8 mouse cellular contexts compared by ENCODE assay signal in the genomic region with DNA sequence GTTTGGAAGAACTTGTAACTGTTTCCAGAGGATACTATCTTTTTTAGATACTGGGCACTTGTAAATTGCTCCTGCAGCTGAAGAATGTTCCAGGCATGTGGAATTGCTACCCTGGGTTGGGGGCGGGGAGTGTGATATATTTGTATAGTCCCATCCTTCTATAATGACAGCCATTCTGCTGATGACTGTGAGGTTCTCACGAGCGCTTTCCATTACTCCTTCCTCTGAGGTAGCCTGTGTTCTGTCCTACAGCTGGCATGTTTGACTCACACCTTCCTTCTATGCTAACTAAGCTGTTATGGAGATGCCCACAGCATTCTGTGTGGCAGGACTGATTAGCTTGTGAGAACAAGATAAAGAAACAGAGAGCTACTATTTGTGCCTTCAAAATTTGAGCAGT.
DNase-seq lines count a peak whose midpoint lies in the region; ATAC-seq and TF ChIP-seq lines count a peak whose summit lies in the region.
"Not testable (repeated sequence)": the region's sequence is repeated elsewhere in the genome, so short reads cannot be mapped to it uniquely, and the experiment has no call there.

No protein-coding gene starts in this region.

- H3K9ac ChIP-seq in heart, embryonic 11.5 days (ENCODE audit: low read depth, low read length); heart, embryonic 12.5 days; heart, embryonic 14.5 days (ENCODE audit: low read length); heart, embryonic 16.5 days (ENCODE audit: low read length); heart, postnatal 0 days (replicated peaks; ENCODE audit: low read depth, low read length); lung, embryonic 14.5 days: not testable (repeated sequence)

- H3K27ac ChIP-seq in heart, embryonic 11.5 days (ENCODE audit: low read depth, low read length); heart, embryonic 12.5 days (ENCODE audit: poor library complexity, severe bottlenecking); heart, embryonic 14.5 days (replicated peaks in 1 of 2; ENCODE audit: control insufficient read depth in 1 of 2, insufficient read depth in 1 of 2, low read depth in 2 of 2, low read length in 2 of 2); heart, embryonic 16.5 days (ENCODE audit: low read length); heart, postnatal 0 days (ENCODE audit: low read depth); lung, embryonic 14.5 days (ENCODE audit: low read depth): not testable (repeated sequence)

- H3K9me3 ChIP-seq in heart, embryonic 11.5 days (replicated peaks; ENCODE audit: control insufficient read depth, low read length); heart, embryonic 12.5 days (replicated peaks); heart, embryonic 14.5 days (ENCODE audit: control insufficient read depth, low read length); heart, embryonic 16.5 days (replicated peaks; ENCODE audit: control insufficient read depth, low read length); heart, postnatal 0 days (replicated peaks; ENCODE audit: control insufficient read depth, low read length); lung, embryonic 14.5 days (ENCODE audit: low read depth, low read length): not testable (repeated sequence)

- H3K4me2 ChIP-seq in heart, embryonic 11.5 days; heart, embryonic 12.5 days; heart, embryonic 14.5 days (ENCODE audit: low read length); heart, embryonic 16.5 days (ENCODE audit: low read depth, low read length); heart, postnatal 0 days (ENCODE audit: low read depth, low read length); lung, embryonic 14.5 days: not testable (repeated sequence)

- not testable (repeated sequence) for TF ChIP-seq CTCF in heart, postnatal 0 days (IDR thresholded peaks at IDR 0.05; ENCODE audit: low read depth); lung, embryonic 14.5 days (IDR thresholded peaks at IDR 0.05; ENCODE audit: low read depth)

- not testable (repeated sequence) for H3K27me3 ChIP-seq in heart, embryonic 11.5 days (ENCODE audit: control insufficient read depth, insufficient read depth, low read length); heart, embryonic 12.5 days (replicated peaks); heart, embryonic 14.5 days (ENCODE audit: control insufficient read depth, insufficient read depth, low read length); heart, embryonic 16.5 days (ENCODE audit: control insufficient read depth, insufficient read depth, low read length); heart, postnatal 0 days (ENCODE audit: control insufficient read depth, insufficient read depth, low read length); lung, embryonic 14.5 days (ENCODE audit: insufficient read depth, low read length)

- DNase-seq in heart, postnatal 0 days (ENCODE audit: low spot score); lung, embryonic 14.5 days: not testable (repeated sequence)
- DNase-seq in heart, postnatal 4 days = peak; percentile 6

- not testable (repeated sequence) for H3K36me3 ChIP-seq in heart, embryonic 11.5 days (ENCODE audit: control insufficient read depth, insufficient read depth, low read length); heart, embryonic 12.5 days; heart, embryonic 14.5 days (ENCODE audit: control insufficient read depth, insufficient read depth, low read length); heart, embryonic 16.5 days (ENCODE audit: control insufficient read depth, insufficient read depth); heart, postnatal 0 days (replicated peaks; ENCODE audit: control insufficient read depth, insufficient read depth, low read length); lung, embryonic 14.5 days (ENCODE audit: insufficient read depth)

- peak; percentile 86 for ATAC-seq in frontal cortex, adult (ENCODE audit: low TSS enrichment)
- peak; percentile 59 for ATAC-seq in heart, embryonic 11.5 days (replicated peaks; ENCODE audit: insufficient number of reproducible peaks, low FRiP score, low TSS enrichment)
- peak; percentile 53; the same call in 1 of the 2 replicates for ATAC-seq in heart, embryonic 12.5 days (ENCODE audit: insufficient number of reproducible peaks, low FRiP score)
- peak; percentile 54; the same call in 1 of the 2 replicates for ATAC-seq in heart, embryonic 14.5 days (ENCODE audit: insufficient number of reproducible peaks, insufficient read depth, low FRiP score, low read depth)
- peak; percentile 55 for ATAC-seq in heart, embryonic 16.5 days (replicated peaks; ENCODE audit: extremely low read depth, insufficient read depth, low FRiP score)
- ATAC-seq in heart, postnatal 0 days (ENCODE audit: insufficient read depth, low read depth) = peak; percentile 69
- peak; percentile 60; the same call in 1 of the 2 replicates for ATAC-seq in lung, embryonic 14.5 days (ENCODE audit: insufficient read depth)

- TF ChIP-seq EP300 in heart, postnatal 0 days (IDR thresholded peaks at IDR 0.05; ENCODE audit: low read depth) = not testable (repeated sequence)

- not testable (repeated sequence) for H3K4me3 ChIP-seq in heart, embryonic 11.5 days (ENCODE audit: low read depth, low read length); heart, embryonic 12.5 days; heart, embryonic 14.5 days (ENCODE audit: control insufficient read depth in 1 of 2, insufficient read depth in 1 of 2, low read depth in 1 of 2, low read length in 2 of 2); heart, embryonic 16.5 days (ENCODE audit: low read length); heart, postnatal 0 days (ENCODE audit: low read depth, low read length); lung, embryonic 14.5 days (ENCODE audit: low read depth, low read length)

- 42% methylated on average over 3 of the region's 3 CpGs for WGBS in heart, embryonic 11.5 days (ENCODE audit: insufficient replicate concordance)
- 17% methylated on average over 3 of the region's 3 CpGs for WGBS in heart, embryonic 12.5 days
- 19% methylated on average over 3 of the region's 3 CpGs for WGBS in heart, embryonic 14.5 days
- WGBS in heart, embryonic 16.5 days = 42% methylated on average over 3 of the region's 3 CpGs
- WGBS in heart, postnatal 0 days = 14% methylated on average over 3 of the region's 3 CpGs
- WGBS in lung, embryonic 14.5 days = 18% methylated on average over 3 of the region's 3 CpGs

- H3K4me1 ChIP-seq in heart, embryonic 11.5 days (ENCODE audit: control insufficient read depth, insufficient read depth, low read length); heart, embryonic 12.5 days (replicated peaks); heart, embryonic 14.5 days (ENCODE audit: control insufficient read depth in 2 of 2, insufficient read depth in 2 of 2, low read length in 2 of 2); heart, embryonic 16.5 days (ENCODE audit: control insufficient read depth, insufficient read depth, low read length); heart, postnatal 0 days (ENCODE audit: control insufficient read depth, insufficient read depth); lung, embryonic 14.5 days (ENCODE audit: insufficient read depth): not testable (repeated sequence)
